Mouse (Mus musculus) MEL (cell line): ENCODE measurements around the gene Slmap. TPM values are rescaled to one million over a fixed set of nuclear protein-coding genes. Genes with fewer than 3 reads are reported as not detected.
A peak's percentile ranks its signal among the peaks of the same experiment; 100 is the strongest.

Experiments
- DNase-seq: peaks from one replicate; pipeline ENCODE4 v3.0.0; 2011; ENCODE audit warnings: low read depth, low spot score
- H3K27ac ChIP-seq: 2 replicates; pipeline ENCODE4 v1.5.1; 2012; ENCODE audit warnings: low read depth, mild to moderate bottlenecking, control low read depth, low read length, moderate library complexity; ENCODE audit not compliant: control insufficient read depth
- H3K27me3 ChIP-seq, 2 experiments: fragments of 150-350 bp in 1 of 2; sonication (generic) in 1 of 2; 2 replicates each; pipeline ENCODE4 v1.6.1; 2012; ENCODE audit warnings: low read length in 2 of 2, mild to moderate bottlenecking in 2 of 2, improper control_type of control experiment in 1 of 2, moderate library complexity in 1 of 2; ENCODE audit not compliant: insufficient read depth in 2 of 2, control insufficient read depth in 1 of 2
- H3K36me3 ChIP-seq, 2 experiments: 2 replicates each; pipeline ENCODE4 v1.6.1; 2012 to 2014; ENCODE audit warnings: low read length in 2 of 2, improper control_type of control experiment in 1 of 2, inconsistent platforms in 1 of 2, mild to moderate bottlenecking in 1 of 2; ENCODE audit not compliant: insufficient read depth in 2 of 2, control insufficient read depth in 1 of 2
- H3K4me1 ChIP-seq, 2 experiments: fragments of 150-350 bp in 1 of 2; sonication (generic) in 1 of 2; 2 replicates each; pipeline ENCODE4 v1.6.1; 2012; ENCODE audit warnings: low read length in 2 of 2, improper control_type of control experiment in 1 of 2, mild to moderate bottlenecking in 1 of 2; ENCODE audit not compliant: insufficient read depth in 2 of 2, control insufficient read depth in 1 of 2
- H3K4me3 ChIP-seq, 2 experiments: fragments of 150-350 bp in 1 of 2; sonication (generic) in 1 of 2; 2 replicates each; pipeline ENCODE4 v1.5.1; 2012; ENCODE audit warnings: low read depth in 2 of 2, low read length in 2 of 2, mild to moderate bottlenecking in 2 of 2, moderate library complexity in 2 of 2, control low read depth in 1 of 2, improper control_type of control experiment in 1 of 2; ENCODE audit not compliant: control insufficient read depth in 1 of 2, insufficient read depth in 1 of 2
- H3K79me2 ChIP-seq: 2 replicates; pipeline ENCODE4 v1.6.1; 2012; ENCODE audit warnings: mild to moderate bottlenecking, low read length, moderate library complexity; ENCODE audit not compliant: control insufficient read depth, poor library complexity, insufficient read depth
- H3K9ac ChIP-seq: 2 replicates; pipeline ENCODE4 v1.6.1; 2012; ENCODE audit warnings: low read depth, mild to moderate bottlenecking, control low read depth, low read length, moderate library complexity; ENCODE audit not compliant: control insufficient read depth, poor library complexity, severe bottlenecking
- H3K9me3 ChIP-seq: fragments of 150-350 bp; sonication (generic); replicated peaks from 2 replicates; pipeline ENCODE4 v1.6.1; 2012; ENCODE audit warnings: mild to moderate bottlenecking, low read length, improper control_type of control experiment, moderate library complexity; ENCODE audit not compliant: insufficient read depth
- BHLHE40 ChIP-seq: IDR thresholded peaks from 2 replicates; pipeline ENCODE4 v1.6.1; 2012; ENCODE audit warnings: low read depth, mild to moderate bottlenecking, inconsistent platforms, low read length, improper control_type of control experiment, borderline replicate concordance
- CTCF ChIP-seq, 3 experiments: IDR thresholded peaks in 2 of 3; conservative IDR thresholded peaks in 1 of 3; 2 replicates each; pipeline ENCODE4 v1.5.1; 2011 to 2012; ENCODE audit warnings: low read length in 3 of 3, low read depth in 2 of 3, mild to moderate bottlenecking in 2 of 3, improper control_type of control experiment in 1 of 3, inconsistent platforms in 1 of 3, mixed read lengths in 1 of 3, moderate library complexity in 1 of 3; ENCODE audit not compliant: control insufficient read depth in 1 of 3, insufficient read depth in 1 of 3, poor library complexity in 1 of 3, severe bottlenecking in 1 of 3
- E2F4 ChIP-seq: IDR thresholded peaks from 2 replicates; pipeline ENCODE4 v1.6.1; 2011; ENCODE audit warnings: low read depth, low read length, improper control_type of control experiment, borderline replicate concordance
- ELF1 ChIP-seq: IDR thresholded peaks from 2 replicates; pipeline ENCODE4 v1.6.1; 2014; ENCODE audit warnings: low read depth, mild to moderate bottlenecking, inconsistent platforms, low read length, improper control_type of control experiment, moderate library complexity
- EP300 ChIP-seq, 2 experiments: IDR thresholded peaks; 2 replicates each; pipeline ENCODE4 v1.6.1; 2011; ENCODE audit warnings: improper control_type of control experiment in 2 of 2, low read length in 2 of 2, low read depth in 1 of 2, mild to moderate bottlenecking in 1 of 2
- ETS1 ChIP-seq: IDR thresholded peaks from 2 replicates; pipeline ENCODE4 v1.6.1; 2012; ENCODE audit warnings: low read depth, mild to moderate bottlenecking, inconsistent platforms, low read length, improper control_type of control experiment, moderate library complexity
- GABPA ChIP-seq: IDR thresholded peaks from 2 replicates; pipeline ENCODE4 v1.6.1; 2012; ENCODE audit warnings: low read depth, mild to moderate bottlenecking, inconsistent platforms, low read length, improper control_type of control experiment, moderate library complexity
- GATA1 ChIP-seq: IDR thresholded peaks from 2 replicates; pipeline ENCODE4 v1.6.1; 2011; ENCODE audit warnings: low read depth, low read length, improper control_type of control experiment
- JUND ChIP-seq: IDR thresholded peaks from 2 replicates; pipeline ENCODE4 v1.6.1; 2011; ENCODE audit warnings: low read depth, mild to moderate bottlenecking, improper control_type of control experiment, low read length
- KAT2A ChIP-seq: conservative IDR thresholded peaks from 2 replicates; pipeline ENCODE4 v1.6.1; 2012; ENCODE audit warnings: low read depth, low read length, improper control_type of control experiment, inconsistent platforms
- MAFK ChIP-seq: IDR thresholded peaks from 2 replicates; pipeline ENCODE4 v1.6.1; 2011; ENCODE audit warnings: low read depth, mild to moderate bottlenecking, low read length, improper control_type of control experiment, borderline replicate concordance
- MAX ChIP-seq: IDR thresholded peaks from 2 replicates; pipeline ENCODE4 v1.6.1; 2011; ENCODE audit warnings: low read length, improper control_type of control experiment
- MAZ ChIP-seq: IDR thresholded peaks from 2 replicates; pipeline ENCODE4 v1.6.1; 2012; ENCODE audit warnings: low read depth, mild to moderate bottlenecking, inconsistent platforms, low read length, improper control_type of control experiment
- MEF2A ChIP-seq: IDR thresholded peaks from 2 replicates; pipeline ENCODE4 v1.6.1; 2014; ENCODE audit warnings: low read depth, mild to moderate bottlenecking, inconsistent platforms, low read length, improper control_type of control experiment; ENCODE audit not compliant: poor library complexity, insufficient replicate concordance, severe bottlenecking; ENCODE audit errors: extremely low read depth
- MYC ChIP-seq: IDR thresholded peaks from 2 replicates; pipeline ENCODE4 v1.6.1; 2011; ENCODE audit warnings: low read depth, mild to moderate bottlenecking, low read length, improper control_type of control experiment, moderate library complexity
- NELFE ChIP-seq: IDR thresholded peaks from 2 replicates; pipeline ENCODE4 v1.6.1; 2011; ENCODE audit warnings: low read depth, low read length, improper control_type of control experiment
- POLR2A ChIP-seq, 2 experiments: IDR thresholded peaks; 2 replicates each; pipeline ENCODE4 v1.6.1; 2011 to 2012; ENCODE audit warnings: low read length in 2 of 2, mild to moderate bottlenecking in 2 of 2, control low read depth in 1 of 2, improper control_type of control experiment in 1 of 2, low read depth in 1 of 2, moderate library complexity in 1 of 2; ENCODE audit not compliant: control insufficient read depth in 1 of 2, insufficient read depth in 1 of 2, poor library complexity in 1 of 2
- RAD21 ChIP-seq: IDR thresholded peaks from 2 replicates; pipeline ENCODE4 v1.6.1; 2011; ENCODE audit warnings: mild to moderate bottlenecking, low read depth, low read length, improper control_type of control experiment
- RCOR1 ChIP-seq: IDR thresholded peaks from 2 replicates; pipeline ENCODE4 v1.6.1; 2012; ENCODE audit warnings: low read depth, mild to moderate bottlenecking, inconsistent platforms, low read length, improper control_type of control experiment
- SIN3A ChIP-seq: IDR thresholded peaks from 2 replicates; pipeline ENCODE4 v1.6.1; 2012; ENCODE audit warnings: low read length, improper control_type of control experiment, inconsistent platforms
- SMC3 ChIP-seq: IDR thresholded peaks from 2 replicates; pipeline ENCODE4 v1.6.1; 2011; ENCODE audit warnings: low read depth, low read length, improper control_type of control experiment
- TAL1 ChIP-seq: IDR thresholded peaks from 2 replicates; pipeline ENCODE4 v1.6.1; 2012; ENCODE audit warnings: mild to moderate bottlenecking, inconsistent platforms, low read length, moderate library complexity, mixed read lengths
- TBP ChIP-seq: IDR thresholded peaks from 2 replicates; pipeline ENCODE4 v1.8.0; 2011; ENCODE audit warnings: low read depth, low read length, improper control_type of control experiment
- TCF12 ChIP-seq: IDR thresholded peaks from 2 replicates; pipeline ENCODE4 v1.6.1; 2014; ENCODE audit warnings: low read depth, mild to moderate bottlenecking, inconsistent platforms, low read length, improper control_type of control experiment, moderate library complexity
- UBTF ChIP-seq: IDR thresholded peaks from 2 replicates; pipeline ENCODE4 v1.6.1; 2012; ENCODE audit warnings: low read depth, mild to moderate bottlenecking, inconsistent platforms, low read length, improper control_type of control experiment, moderate library complexity, borderline replicate concordance; ENCODE audit not compliant: insufficient read depth
- USF2 ChIP-seq, 2 experiments: IDR thresholded peaks; 2 replicates each; pipeline ENCODE4 v1.6.1; 2011 to 2012; ENCODE audit warnings: improper control_type of control experiment in 2 of 2, low read length in 2 of 2, borderline replicate concordance in 1 of 2, inconsistent platforms in 1 of 2, low read depth in 1 of 2, mild to moderate bottlenecking in 1 of 2; ENCODE audit not compliant: insufficient read depth in 1 of 2
- ZC3H11A ChIP-seq: IDR thresholded peaks from 2 replicates; pipeline ENCODE4 v1.6.1; 2012; ENCODE audit warnings: low read depth, mild to moderate bottlenecking, inconsistent platforms, low read length, improper control_type of control experiment
- ZKSCAN1 ChIP-seq: IDR thresholded peaks from 2 replicates; pipeline ENCODE4 v1.6.1; 2012; ENCODE audit warnings: low read depth, mild to moderate bottlenecking, inconsistent platforms, low read length, improper control_type of control experiment, moderate library complexity
- ZMIZ1 ChIP-seq: IDR thresholded peaks from 2 replicates; pipeline ENCODE4 v1.6.1; 2012; ENCODE audit warnings: low read depth, mild to moderate bottlenecking, inconsistent platforms, low read length, improper control_type of control experiment, moderate library complexity
- ZNF384 ChIP-seq: IDR thresholded peaks from 2 replicates; pipeline ENCODE4 v1.6.1; 2012; ENCODE audit warnings: low read depth, mild to moderate bottlenecking, inconsistent platforms, low read length, improper control_type of control experiment
- polyA plus RNA-seq, 2 experiments: library from polyadenylated mRNA; stranded (reverse) in 1 of 2; unstranded in 1 of 2; fragments of >175 nt in 1 of 2; fragments of >200 nt in 1 of 2; gene quantifications; 2 replicates each; pipeline versions ENCODE4 v1.2.1 to v1.2.4; 2012; ENCODE audit warnings: low replicate concordance in 2 of 2, low read depth in 1 of 2; ENCODE audit not compliant: insufficient read length in 2 of 2, insufficient read depth in 1 of 2, missing spikeins in 1 of 2
- total RNA-seq: library from RNA; depleted of rRNA; stranded (reverse); fragments of 300-350 nt; gene quantifications from 2 replicates; pipeline ENCODE4 v1.2.3, GENCODE M21; 2012

Slmap gene
- total and polyA plus RNA-seq, 3 experiments, result 21.4 to 41.9 TPM; not detected in 1

- no peak overlapping the region for H3K9ac ChIP-seq
- no peak for TF ChIP-seq MEF2A
- no peak for TF ChIP-seq MYC
- peak; percentile 88 for TF ChIP-seq ZC3H11A
- TF ChIP-seq JUND, result no peak
- TF ChIP-seq E2F4, result no peak
- TF ChIP-seq NELFE, result no peak
- TF ChIP-seq RAD21, result peak; percentile 94
- no peak for TF ChIP-seq TAL1
- peak; percentile 37; the same call in 1 of the 2 replicates for TF ChIP-seq SIN3A
- TF ChIP-seq BHLHE40, result no peak
- TF ChIP-seq MAZ, result no peak
- TF ChIP-seq USF2 (IDR thresholded peaks at IDR 0.05; ENCODE audit: borderline replicate concordance in 1 of 2, insufficient read depth in 1 of 2, low read depth in 1 of 2, low read length in 2 of 2), result no peak
- TF ChIP-seq ZKSCAN1, result no peak
- TF ChIP-seq ETS1, result no peak
- no peak for TF ChIP-seq GATA1
- TF ChIP-seq CTCF (IDR thresholded peaks at IDR 0.05 in 2 of 3, conservative IDR thresholded peaks at IDR 0.05 in 1 of 3; ENCODE audit: control insufficient read depth in 1 of 3, insufficient read depth in 1 of 3, low read depth in 2 of 3, low read length in 3 of 3, poor library complexity in 1 of 3, severe bottlenecking in 1 of 3), result peak; percentile 60 to 88 (median 77)
- TF ChIP-seq TCF12, result no peak
- TF ChIP-seq POLR2A (IDR thresholded peaks at IDR 0.05; ENCODE audit: control insufficient read depth in 1 of 2, insufficient read depth in 1 of 2, low read depth in 1 of 2, low read length in 2 of 2, poor library complexity in 1 of 2), result no peak
- TF ChIP-seq EP300 (IDR thresholded peaks at IDR 0.05; ENCODE audit: low read depth in 1 of 2, low read length in 2 of 2), result no peak
- no peak for TF ChIP-seq ELF1
- peak; percentile 89 for TF ChIP-seq SMC3
- no peak for TF ChIP-seq KAT2A
- no peak for TF ChIP-seq RCOR1
- no peak for TF ChIP-seq MAX
- no peak for TF ChIP-seq MAFK
- 0 out of 2 replicates have a peak, but pooled peaks have one; percentile 10 for TF ChIP-seq ZNF384
- TF ChIP-seq TBP, result no peak
- no peak for TF ChIP-seq GABPA
- no peak for TF ChIP-seq UBTF
- no peak for TF ChIP-seq ZMIZ1
- DNase-seq, result peak; percentile 86
- H3K79me2 ChIP-seq, result peaks cover 32% of the 10 kb centered on the region
- peaks cover 0 to 4% of the 10 kb centered on the region in 2 experiments; a peak in 2 of 4 replicates for H3K36me3 ChIP-seq
- H3K27ac ChIP-seq, result no peak overlapping the region
- no peaks in the 10 kb centered on the region for H3K9me3 ChIP-seq
- H3K27me3 ChIP-seq, result no peaks in the 10 kb centered on the region
- no peaks in the 10 kb centered on the region; a peak in 1 of 4 replicates for H3K4me1 ChIP-seq
- no peak overlapping the region for H3K4me3 ChIP-seq
Observed at GRCm38 (mm10) chr14:26491150-26491549, 43.6 kb downstream of the Slmap start.
